Mouse (Mus musculus): ENCODE measurements around the gene Dqx1.

The Dqx1 gene

GRCm38 (mm10) chr6:83070311-83071219 is 12.9 kb downstream of the Dqx1 start:
- no peak for DNase-seq (ENCODE audit: low spot score)

GRCm38 (mm10) chr6:83071220-83071619 is 13.6 kb downstream of the Dqx1 start:
- no peak for DNase-seq (ENCODE audit: low spot score)

DNA sequence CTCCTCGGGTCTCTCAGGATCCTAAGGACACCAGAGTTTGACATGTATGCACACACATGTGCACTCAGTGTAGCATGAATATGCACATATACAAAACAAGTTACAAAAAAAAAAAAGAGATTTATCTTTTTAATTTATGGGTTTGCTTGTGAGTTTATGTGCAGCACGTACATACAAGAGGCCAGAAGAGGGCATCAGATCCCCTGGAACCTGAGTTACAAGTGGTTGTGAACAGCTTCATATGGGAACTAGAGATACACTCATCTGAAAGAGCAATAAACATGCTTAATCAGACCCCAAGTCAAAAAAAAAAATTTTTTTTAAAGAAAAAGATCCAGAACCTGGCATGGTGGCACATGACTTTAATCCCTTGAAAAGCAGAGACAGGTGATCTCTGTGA is 17.3 kb downstream of the Dqx1 start:
- no peak for DNase-seq (ENCODE audit: low spot score)

GRCm38 (mm10) chr6:83077630-83078323 is 20.1 kb downstream of the Dqx1 start, which contains the start of gene Pcgf1:
Gene Pcgf1, plus strand, starts transcription at chr6:83077869.
- DNase-seq (ENCODE audit: low spot score), result no peak

GRCm38 (mm10) chr6:83078324-83078858 is 20.7 kb downstream of the Dqx1 start:
- peak; percentile 98 for DNase-seq (ENCODE audit: low spot score)

GRCm38 (mm10) chr6:83080210-83080609 is 22.6 kb downstream of the Dqx1 start:
- no peak for DNase-seq (ENCODE audit: low spot score)

- no peak for DNase-seq (ENCODE audit: low spot score)
Measured at GRCm38 (mm10) chr6:83083497-83083896, 25.9 kb downstream of the Dqx1 start.

- no peak for DNase-seq (ENCODE audit: low spot score)
Measured at GRCm38 (mm10) chr6:83084477-83084876, 26.8 kb downstream of the Dqx1 start.

DNA sequence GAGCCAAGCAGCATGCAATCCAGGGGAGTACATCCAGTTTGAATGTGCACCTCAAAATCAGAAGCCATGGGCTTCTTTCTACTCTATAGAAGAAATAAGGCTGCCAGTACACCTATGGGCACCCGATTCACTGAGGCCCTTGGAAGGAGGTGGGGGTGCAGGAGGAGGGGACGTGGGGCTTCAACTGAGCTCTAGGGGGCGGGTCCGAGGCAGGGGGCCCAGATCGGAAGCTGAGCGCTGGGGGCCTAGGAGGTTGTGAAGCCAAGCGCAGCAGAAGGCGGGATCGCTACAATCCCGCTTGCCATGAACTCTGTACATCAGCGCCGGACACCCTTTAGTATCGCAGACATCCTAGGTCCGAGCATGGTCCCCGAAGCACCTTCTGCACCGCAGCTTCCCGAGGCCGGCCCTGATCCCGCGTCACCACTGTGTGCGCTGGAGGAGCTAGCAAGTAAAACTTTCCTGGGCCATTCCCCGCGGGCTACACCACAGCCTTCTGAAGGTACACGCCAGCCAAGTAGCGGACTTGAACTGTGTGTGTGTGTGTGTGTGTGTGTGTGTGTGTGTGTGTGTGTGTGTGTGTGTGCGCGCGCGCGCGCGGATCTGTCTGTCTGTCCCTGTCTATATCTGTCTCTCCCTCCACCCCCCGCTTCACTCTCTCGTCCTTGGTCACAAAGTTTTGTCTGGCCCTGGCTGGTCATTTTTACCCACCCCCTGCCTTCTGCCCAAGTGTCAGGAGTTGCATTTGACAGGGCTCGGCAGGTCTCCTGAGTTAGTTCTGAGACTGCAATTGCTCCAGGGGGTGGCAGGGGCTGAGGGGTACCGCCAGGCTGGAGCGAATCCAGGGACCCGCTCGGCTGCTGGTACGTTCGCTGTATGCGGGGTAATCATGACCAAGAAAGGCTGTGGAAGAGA is 28.7 kb downstream of the Dqx1 start, which contains the start of gene Lbx2:
TSS of gene Lbx2 (plus strand) at position 247 of the 915 bp plus-strand sequence.
- DNase-seq (ENCODE audit: low spot score), result no peak

- no peak for DNase-seq (ENCODE audit: low spot score)
Measured at GRCm38 (mm10) chr6:83087205-83087925, 29.7 kb downstream of the Dqx1 start.

DNA sequence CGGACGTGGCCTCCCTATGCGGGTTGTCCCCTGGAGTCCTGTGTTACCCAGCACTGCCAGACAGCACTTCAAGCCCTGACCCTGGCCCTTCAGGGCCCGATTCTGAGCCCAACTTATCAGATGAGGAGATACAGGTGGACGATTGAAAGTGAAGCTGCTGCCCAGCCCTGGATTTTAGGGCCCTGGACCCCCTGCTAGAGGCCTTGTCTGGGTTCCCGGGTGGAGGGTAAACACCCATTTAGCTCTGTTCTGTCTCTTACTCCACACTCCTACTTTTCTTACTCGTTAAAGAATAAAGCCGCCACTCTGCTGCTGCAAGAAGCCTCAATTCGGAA is 30.2 kb downstream of the Dqx1 start:
- no peak for DNase-seq (ENCODE audit: low spot score)

GRCm38 (mm10) chr6:83092416-83093127 is 34.9 kb downstream of the Dqx1 start:
- no peak for DNase-seq (ENCODE audit: low spot score)

GRCm38 (mm10) chr6:83095968-83096367 is 38.3 kb downstream of the Dqx1 start:
- no peak for DNase-seq (ENCODE audit: low spot score)

GRCm38 (mm10) chr6:83098411-83098810 is 40.8 kb downstream of the Dqx1 start:
- DNase-seq (ENCODE audit: low spot score), result no peak

DNA sequence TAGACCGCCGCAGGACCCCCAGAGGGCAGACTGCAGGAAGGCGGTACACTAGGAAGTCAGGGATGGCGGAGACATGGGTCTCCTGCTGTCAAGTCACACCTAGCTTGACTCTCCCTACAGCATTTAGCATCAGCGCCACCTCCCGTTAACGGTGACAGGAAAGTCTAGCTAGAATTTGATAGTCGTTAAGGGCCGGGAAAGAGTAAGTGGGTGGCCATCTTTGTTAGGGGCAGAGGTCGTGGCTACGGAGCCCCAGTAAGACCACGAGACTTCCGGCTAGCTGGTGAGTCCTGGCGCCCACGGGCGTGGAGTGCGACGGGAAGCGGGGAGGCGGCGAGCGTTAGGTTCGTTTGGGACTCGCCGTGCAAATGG is 43.7 kb downstream of the Dqx1 start, which contains the start of the genes Ccdc142 and Gm42688:
TSS of gene Ccdc142 (plus strand) at position 286 of the 372 bp plus-strand sequence.
TSS of gene Gm42688 (plus strand) at position 302 of the 372 bp plus-strand sequence.
- peak; percentile 89 for DNase-seq (ENCODE audit: low spot score)

GRCm38 (mm10) chr6:83101688-83102556 is 44.3 kb downstream of the Dqx1 start:
- DNase-seq (ENCODE audit: low spot score), result peak; percentile 74

DNA sequence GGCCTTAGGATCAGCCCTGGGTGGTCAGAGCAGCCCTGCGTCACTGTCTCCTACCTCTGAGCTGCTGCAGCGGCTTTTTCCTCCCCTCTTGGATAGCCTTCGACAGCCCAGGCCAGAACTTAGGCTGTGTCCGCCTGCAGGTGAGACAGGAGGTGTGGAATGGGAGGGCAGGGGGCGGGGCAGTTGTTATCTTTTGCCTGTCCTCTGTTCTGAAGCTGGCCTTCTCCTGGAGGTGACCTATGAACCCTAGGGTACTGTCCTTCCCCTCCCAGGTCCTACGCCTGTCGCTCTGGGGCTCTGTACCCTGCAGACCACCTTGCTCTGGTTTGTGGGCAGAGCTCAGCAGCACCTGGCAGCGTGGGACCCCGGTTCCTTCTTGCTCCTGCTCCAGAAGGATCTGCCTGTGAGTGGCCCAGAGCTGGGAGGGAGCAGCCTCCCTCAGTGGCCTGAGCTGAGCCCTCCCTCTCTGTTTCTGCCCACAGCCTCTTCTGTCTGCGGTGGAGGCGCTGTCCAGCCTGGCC is 45.5 kb downstream of the Dqx1 start:
- no peak for DNase-seq (ENCODE audit: low spot score)

GRCm38 (mm10) chr6:83104158-83104557 is 46.5 kb downstream of the Dqx1 start:
- no peak for DNase-seq (ENCODE audit: low spot score)

All from testis, postnatal 14 days (tissue).